Mouse (Mus musculus) embryonic facial prominence, embryonic 10.5 days (tissue): ENCODE measurements around the gene Tmem91. TPM values are rescaled to one million over a fixed set of nuclear protein-coding genes. Genes with fewer than 3 reads are reported as not detected.
A peak's percentile ranks its signal among the peaks of the same experiment; 100 is the strongest.
"Not testable (repeated sequence)": the region's sequence is repeated elsewhere in the genome, so short reads cannot be mapped to it uniquely, and the experiment has no call there.

Source experiments
- DNase-seq: peaks from one replicate; pipeline ENCODE4 v3.0.0-alpha.2; 2017; ENCODE audit warnings: low spot score
- H3K27ac ChIP-seq: fragments of 300-500 bp; sonication (generic); replicated peaks from 2 replicates; pipeline ENCODE4 v1.5.1; 2016; ENCODE audit warnings: mild to moderate bottlenecking
- H3K27me3 ChIP-seq: fragments of 300-500 bp; sonication (generic); replicated peaks from 2 replicates; pipeline ENCODE4 v1.6.1; 2016; ENCODE audit warnings: low read depth, mild to moderate bottlenecking; ENCODE audit not compliant: poor library complexity, severe bottlenecking
- H3K36me3 ChIP-seq: fragments of 300-500 bp; sonication (generic); replicated peaks from 2 replicates; pipeline ENCODE4 v1.6.1; 2016; ENCODE audit warnings: mild to moderate bottlenecking, moderate library complexity
- H3K4me1 ChIP-seq: fragments of 300-500 bp; sonication (generic); 2 replicates; pipeline ENCODE4 v1.6.1; 2016
- H3K4me3 ChIP-seq: fragments of 300-500 bp; sonication (generic); 2 replicates; pipeline ENCODE4 v1.5.1; 2016; ENCODE audit warnings: mild to moderate bottlenecking, moderate library complexity
- H3K9me3 ChIP-seq: fragments of 300-500 bp; sonication (generic); 2 replicates; pipeline ENCODE4 v1.6.1; 2016; ENCODE audit warnings: mild to moderate bottlenecking
- WGBS: fragments of 180-500 bp; shearing (Covaris S2); methylation state at CpG from one replicate; pipeline ENCODE4 v1.1.7; 2016; 5-methylcytosine and 5-hydroxymethylcytosine counted together
- polyA plus RNA-seq: library from polyadenylated mRNA; unstranded; fragments of >200 nt; fragmentation: Nextera tagmentation; extraction: Ambion mirVana; gene quantifications from 2 replicates; pipeline ENCODE4 v1.2.1, GENCODE M21; 2016

Tmem91 gene
- 2.6 and 3.6 TPM in 2 replicates for polyA plus RNA-seq

DNA sequence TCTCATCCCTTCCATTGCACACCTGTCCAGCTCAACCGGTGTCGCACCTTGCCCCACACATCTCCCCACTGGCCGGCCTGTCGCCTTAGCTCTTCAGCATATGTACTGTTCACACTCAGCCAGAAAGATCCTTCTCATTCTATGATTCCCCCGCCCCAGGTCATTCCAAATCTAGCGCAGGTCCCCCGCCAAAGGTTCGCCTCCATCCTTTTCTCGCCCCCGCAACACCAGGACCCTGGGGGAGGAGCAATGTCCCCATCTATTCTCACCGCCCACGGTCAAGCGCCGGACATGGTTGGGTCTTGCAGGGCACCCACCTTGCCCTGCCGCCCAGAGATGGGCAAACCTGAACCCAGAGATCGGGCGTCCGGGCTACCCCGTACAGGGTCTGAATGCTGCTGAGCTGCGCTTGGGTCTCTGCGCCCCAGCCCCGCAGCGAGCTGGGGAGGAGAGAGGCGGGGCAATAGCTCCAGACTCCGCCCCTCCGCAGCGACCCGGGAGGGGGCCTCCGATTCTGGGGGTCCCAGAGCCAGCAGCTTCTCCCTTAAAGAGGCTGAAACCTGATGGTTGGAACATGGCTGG lies at the start of gene Tmem91:
Gene Tmem91, minus strand, starts transcription at position 448 of the 582 bp plus-strand sequence.
- peaks cover 2% of the 10 kb centered on the region; the same call in 1 of the 2 replicates for H3K9me3 ChIP-seq
- peaks cover 8% of the 10 kb centered on the region for H3K4me1 ChIP-seq
- 3% methylated on average over 29 of the region's 29 CpGs for WGBS
- DNase-seq = peak; percentile 21
- no peaks in the 10 kb centered on the region for H3K36me3 ChIP-seq
- H3K4me3 ChIP-seq = peak within 1 kb of the TSS; percentile 52
- H3K27ac ChIP-seq = no peak within 1 kb of the TSS
- H3K27me3 ChIP-seq = peaks cover 61% of the 10 kb centered on the region

DNA sequence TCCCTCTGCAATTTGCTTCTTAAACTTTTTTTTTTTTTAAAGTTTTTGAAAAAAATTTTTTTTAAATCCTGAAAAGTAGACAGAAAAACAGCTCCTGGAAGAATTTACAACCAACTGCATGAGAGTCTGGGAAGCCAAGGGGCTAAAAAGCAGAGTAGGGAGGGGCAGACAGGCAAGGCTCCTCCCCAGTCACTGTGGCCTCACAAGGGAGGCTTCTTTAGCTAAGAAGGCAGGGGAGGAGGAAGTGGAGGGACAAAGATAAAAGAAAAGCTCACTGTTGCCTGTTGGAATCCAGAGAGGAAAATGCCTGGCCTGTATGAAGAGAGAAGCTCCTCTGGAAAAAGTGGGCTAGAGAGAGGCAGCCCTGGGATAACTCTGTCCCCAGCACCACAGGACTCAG lies 46.8 kb upstream of the Tmem91 start:
- Histone ChIP-seq H3K36me3 (peaks cover 74% of the 10 kb centered on the region), H3K4me1 (peaks cover 16% of the 10 kb centered on the region)
- not testable (repeated sequence) for DNase-seq, H3K27ac ChIP-seq, H3K4me3 ChIP-seq, H3K27me3 ChIP-seq, H3K9me3 ChIP-seq

- Histone ChIP-seq H3K27me3 (no peaks in the 10 kb centered on the region), H3K4me1 (peaks cover 16% of the 10 kb centered on the region), H3K9me3 (no peaks in the 10 kb centered on the region), H3K4me3 (no peak overlapping the region), H3K27ac (no peak overlapping the region), H3K36me3 (peaks cover 74% of the 10 kb centered on the region)
- DNase-seq = no peak
- WGBS = 92% methylated on average over 5 of the region's 5 CpGs
Observed at GRCm38 (mm10) chr7:25720760-25721159, 45.8 kb upstream of the Tmem91 start.

- peaks cover 74% of the 10 kb centered on the region for H3K36me3 ChIP-seq
- peak; percentile 84 for DNase-seq
Observed at GRCm38 (mm10) chr7:25719761-25720610, 45.0 kb upstream of the Tmem91 start.

GRCm38 (mm10) chr7:25718788-25719417 lies 43.9 kb upstream of the Tmem91 start, which contains the start of gene Ccdc97:
Gene Ccdc97, minus strand, starts transcription at chr7:25719088.
- 4% methylated on average over 32 of the region's 32 CpGs for WGBS
- DNase-seq = peak; percentile 91
- Histone ChIP-seq H3K27ac (peak within 1 kb of the TSS; percentile 85), H3K4me3 (peak within 1 kb of the TSS; percentile 72), H3K27me3 (no peaks in the 10 kb centered on the region), H3K36me3 (peaks cover 74% of the 10 kb centered on the region), H3K4me1 (peaks cover 16% of the 10 kb centered on the region), H3K9me3 (no peaks in the 10 kb centered on the region)

More at GRCm38 (mm10) chr7:25719761-25720610, 45.0 kb upstream of the Tmem91 start:
- Histone ChIP-seq H3K4me3 (peak overlapping the region; percentile 72; the same call in 1 of the 2 replicates), H3K4me1 (peaks cover 16% of the 10 kb centered on the region), H3K27me3 (no peaks in the 10 kb centered on the region), H3K27ac (no peak overlapping the region), H3K9me3 (no peaks in the 10 kb centered on the region)
- 62% methylated on average over 10 of the region's 10 CpGs for WGBS

DNA sequence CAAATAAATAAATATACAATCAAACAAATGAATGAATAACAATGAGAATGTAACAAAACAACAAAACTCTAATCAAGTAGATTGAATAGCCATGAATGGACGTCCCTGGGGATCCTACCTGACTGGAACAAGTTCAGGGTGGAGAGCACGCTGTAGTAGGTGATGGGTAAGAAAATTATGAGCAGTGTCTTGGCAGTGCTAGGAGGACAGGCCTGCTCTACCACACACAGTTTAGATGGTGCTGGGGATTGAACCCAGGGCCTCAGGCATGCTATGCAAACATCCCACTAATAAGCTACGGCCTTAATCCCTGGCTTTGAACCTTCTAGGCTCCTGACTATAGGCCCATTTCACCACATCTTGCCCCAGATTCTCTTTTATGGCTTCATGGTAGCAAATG lies 42.5 kb upstream of the Tmem91 start:
- Histone ChIP-seq H3K4me1 (peaks cover 20% of the 10 kb centered on the region), H3K36me3 (peaks cover 74% of the 10 kb centered on the region), H3K27ac (no peak overlapping the region), H3K4me3 (peak overlapping the region; percentile 72), H3K27me3 (no peaks in the 10 kb centered on the region), H3K9me3 (no peaks in the 10 kb centered on the region)
- DNase-seq = no peak
- WGBS = 87% methylated on average over 3 of the region's 3 CpGs

- DNase-seq = no peak
- 97% methylated on average over 22 of the region's 22 CpGs for WGBS
- H3K27me3 ChIP-seq = no peaks in the 10 kb centered on the region
- peaks cover 37% of the 10 kb centered on the region for H3K4me1 ChIP-seq
- no peak overlapping the region for H3K27ac ChIP-seq
- no peak overlapping the region for H3K4me3 ChIP-seq
- no peaks in the 10 kb centered on the region for H3K9me3 ChIP-seq
- H3K36me3 ChIP-seq = peaks cover 64% of the 10 kb centered on the region
Observed at GRCm38 (mm10) chr7:25715731-25716271, 40.8 kb upstream of the Tmem91 start.

- Histone ChIP-seq H3K27me3 (no peaks in the 10 kb centered on the region), H3K4me3 (no peak overlapping the region), H3K4me1 (peaks cover 49% of the 10 kb centered on the region), H3K9me3 (no peaks in the 10 kb centered on the region), H3K27ac (no peak overlapping the region), H3K36me3 (peaks cover 54% of the 10 kb centered on the region)
- 94% methylated on average over 8 of the region's 8 CpGs for WGBS
- no peak for DNase-seq
Observed at GRCm38 (mm10) chr7:25714581-25714980, 39.6 kb upstream of the Tmem91 start.

DNA sequence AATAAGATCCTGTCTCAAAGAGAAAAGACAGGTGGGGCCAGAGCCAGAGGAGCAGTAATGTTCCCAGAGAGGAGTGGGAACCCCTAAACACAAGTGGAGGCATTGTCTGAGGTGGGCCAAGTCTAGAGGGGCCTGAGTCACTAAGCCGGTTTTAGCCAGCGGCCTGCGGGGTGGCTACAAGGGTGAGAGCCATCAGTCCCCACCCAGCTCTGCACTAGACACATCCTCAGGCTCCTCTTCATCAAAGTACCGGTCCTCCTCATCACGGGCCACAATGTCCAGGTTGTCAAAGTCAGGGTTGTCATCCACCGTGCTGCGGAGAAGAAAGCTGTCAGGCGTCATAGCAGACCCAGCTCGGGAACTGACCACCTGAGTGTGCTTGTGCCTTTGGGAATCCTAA lies 37.8 kb upstream of the Tmem91 start:
- WGBS = 88% methylated on average over 9 of the region's 9 CpGs
- Histone ChIP-seq H3K9me3 (no peaks in the 10 kb centered on the region), H3K36me3 (peaks cover 52% of the 10 kb centered on the region), H3K27ac (peak overlapping the region; percentile 75; the same call in 1 of the 2 replicates), H3K4me1 (peaks cover 49% of the 10 kb centered on the region), H3K4me3 (no peak overlapping the region), H3K27me3 (no peaks in the 10 kb centered on the region)
- no peak for DNase-seq

GRCm38 (mm10) chr7:25711731-25712197 lies 36.8 kb upstream of the Tmem91 start:
- no peaks in the 10 kb centered on the region for H3K27me3 ChIP-seq
- peaks cover 50% of the 10 kb centered on the region for H3K36me3 ChIP-seq
- H3K9me3 ChIP-seq = no peaks in the 10 kb centered on the region
- peak overlapping the region; percentile 75 for H3K27ac ChIP-seq
- peaks cover 54% of the 10 kb centered on the region for H3K4me1 ChIP-seq
- H3K4me3 ChIP-seq = peak overlapping the region; percentile 26
- peak; percentile 85 for DNase-seq
- WGBS = 16% methylated on average over 7 of the region's 7 CpGs

GRCm38 (mm10) chr7:25711165-25711564 lies 36.2 kb upstream of the Tmem91 start:
- peak overlapping the region; percentile 75 for H3K27ac ChIP-seq
- peak overlapping the region; percentile 26 for H3K4me3 ChIP-seq

GRCm38 (mm10) chr7:25710519-25711130 lies 35.7 kb upstream of the Tmem91 start:
- peak overlapping the region; percentile 36 for H3K4me3 ChIP-seq

More at GRCm38 (mm10) chr7:25711165-25711564, 36.2 kb upstream of the Tmem91 start:
- Histone ChIP-seq H3K36me3 (peaks cover 44% of the 10 kb centered on the region), H3K4me1 (peaks cover 57% of the 10 kb centered on the region), H3K27me3 (0 out of 2 replicates have a peak, but pooled peaks cover under 1% of the 10 kb centered on the region), H3K9me3 (no peaks in the 10 kb centered on the region)
- no peak for DNase-seq
- 64% methylated on average over 5 of the region's 5 CpGs for WGBS

More at GRCm38 (mm10) chr7:25710519-25711130, 35.7 kb upstream of the Tmem91 start:
- peak overlapping the region; percentile 81 for H3K27ac ChIP-seq
- 4% methylated on average over 7 of the region's 7 CpGs for WGBS
- H3K9me3 ChIP-seq = no peaks in the 10 kb centered on the region
- peaks cover 38% of the 10 kb centered on the region for H3K36me3 ChIP-seq
- peaks cover 60% of the 10 kb centered on the region for H3K4me1 ChIP-seq
- DNase-seq = no peak
- H3K27me3 ChIP-seq = peaks cover 6% of the 10 kb centered on the region
